Mouse (Mus musculus): ENCODE data around the gene Thbs2.

Thbs2 gene

DNA sequence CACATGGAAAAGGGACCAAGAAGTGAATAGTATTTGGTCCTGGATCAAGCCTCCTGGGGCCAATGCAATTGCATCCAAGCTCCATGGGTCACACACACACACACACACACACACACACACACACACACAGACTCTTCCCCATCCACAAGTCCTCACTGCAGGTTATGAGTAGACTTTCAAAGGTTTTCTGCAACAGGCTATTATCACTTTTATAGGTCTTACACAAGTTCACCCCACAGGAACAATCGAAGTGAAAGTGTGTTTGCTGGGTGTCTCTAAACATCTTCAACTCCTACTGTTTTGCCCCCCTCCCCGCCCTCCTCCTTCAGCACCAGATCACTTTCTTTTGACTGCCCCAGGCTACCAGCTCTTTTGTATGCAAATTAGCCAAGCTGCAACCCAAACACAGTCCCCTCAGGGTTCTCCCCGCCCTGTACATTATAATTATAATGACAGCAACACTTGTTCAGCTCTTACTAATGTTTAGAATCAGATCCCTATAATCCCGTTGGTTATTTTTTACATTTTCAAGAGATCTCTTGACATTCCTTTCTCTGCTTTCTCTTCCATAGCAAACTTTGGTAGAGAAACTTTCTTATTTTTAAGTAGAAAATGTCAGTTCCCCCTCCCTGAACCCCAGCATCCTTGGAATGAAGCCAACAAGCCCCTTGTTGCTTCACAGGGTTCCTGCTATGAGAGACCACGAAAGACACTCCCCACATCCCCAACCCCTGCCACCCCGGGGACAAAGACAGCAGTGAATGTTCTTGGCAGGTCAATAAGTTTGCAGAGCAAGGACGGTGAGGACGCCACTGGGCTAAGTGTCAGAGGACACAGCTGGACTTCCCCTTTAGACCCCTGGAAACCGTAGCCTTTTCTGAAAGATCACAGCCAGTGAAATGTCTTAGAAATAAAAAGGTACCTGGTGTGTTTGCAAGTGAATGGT is 714 bp downstream of the Thbs2 start:
- DNase-seq, result no peak

DNA sequence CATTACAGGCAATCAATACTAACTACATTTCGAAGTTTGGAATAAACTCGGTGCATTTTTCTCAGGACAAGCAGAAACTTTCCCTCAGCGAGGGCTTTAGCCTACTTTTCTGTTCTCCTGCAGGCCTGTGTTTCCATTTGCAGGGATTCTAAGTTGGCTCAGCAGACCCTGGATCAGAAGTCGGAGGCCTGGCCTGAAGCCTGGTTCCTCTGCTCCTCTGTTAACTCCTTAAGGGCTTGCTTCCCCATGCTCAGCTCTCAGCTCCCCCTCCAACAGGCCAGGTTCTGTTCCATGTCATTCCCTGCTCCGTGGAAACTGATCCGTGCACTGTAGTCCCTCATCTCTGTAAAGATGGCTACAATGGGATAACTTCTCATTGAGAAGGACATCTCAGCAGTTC is 2.1 kb downstream of the Thbs2 start:
- no peak for DNase-seq

DNA sequence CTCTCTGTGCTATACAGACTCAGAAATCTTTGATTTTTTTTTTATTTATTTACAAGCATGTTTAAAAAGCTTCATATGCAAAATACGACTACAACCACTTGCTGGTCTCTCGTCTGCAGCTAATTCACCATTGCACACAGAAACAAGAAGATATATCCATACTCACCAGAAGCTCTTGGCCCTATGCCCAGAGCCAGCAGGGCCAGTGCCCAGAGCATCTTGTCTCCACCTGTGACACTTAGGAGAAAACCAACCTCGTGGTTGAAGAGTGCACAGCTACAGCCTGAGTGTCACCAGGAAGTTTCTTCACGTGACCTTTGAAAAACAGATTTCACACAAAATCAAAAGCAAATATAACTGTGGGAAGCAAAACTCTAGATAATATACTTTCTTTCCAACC is 2.8 kb downstream of the Thbs2 start:
- peak; percentile 14 for DNase-seq

DNA sequence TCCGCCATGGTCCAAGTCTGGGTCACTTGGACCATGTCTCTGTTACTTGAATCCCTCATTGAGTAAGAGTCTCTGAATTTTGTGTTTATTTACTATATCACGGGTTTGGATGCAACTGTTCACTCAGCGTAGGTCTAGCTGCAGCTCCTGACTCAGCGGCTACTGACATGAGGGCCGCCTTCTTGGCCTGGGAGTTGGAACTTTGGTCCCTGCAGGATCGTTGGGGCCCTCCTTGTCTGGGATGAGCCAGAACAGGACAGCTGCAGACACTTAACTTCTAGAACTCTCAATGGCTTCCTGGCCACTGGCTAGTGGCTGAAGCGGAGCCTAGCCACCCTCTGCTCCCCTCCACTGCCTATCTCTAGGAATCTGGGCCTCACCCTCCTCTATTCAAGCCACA is 11.2 kb downstream of the Thbs2 start:
- no peak for DNase-seq

DNA sequence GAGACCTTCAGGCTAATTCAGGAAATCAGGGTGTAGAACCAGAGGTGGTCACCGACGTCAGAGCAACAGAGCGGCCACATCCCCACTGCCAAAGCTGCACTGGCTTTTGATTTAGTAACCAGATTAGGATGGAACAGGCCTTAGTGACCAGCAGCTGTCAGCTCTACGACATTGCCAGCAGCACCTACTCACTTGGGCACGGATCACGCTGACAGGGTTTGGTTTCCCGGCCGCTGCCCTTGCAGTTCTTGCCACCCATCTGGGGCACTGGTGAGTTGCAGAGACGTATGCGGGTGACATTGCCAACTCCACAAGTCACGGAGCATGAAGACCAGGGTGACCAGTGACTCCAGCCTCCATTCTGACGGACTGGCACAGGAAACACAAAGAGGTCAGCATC is 13.0 kb downstream of the Thbs2 start:
- no peak for DNase-seq

DNA sequence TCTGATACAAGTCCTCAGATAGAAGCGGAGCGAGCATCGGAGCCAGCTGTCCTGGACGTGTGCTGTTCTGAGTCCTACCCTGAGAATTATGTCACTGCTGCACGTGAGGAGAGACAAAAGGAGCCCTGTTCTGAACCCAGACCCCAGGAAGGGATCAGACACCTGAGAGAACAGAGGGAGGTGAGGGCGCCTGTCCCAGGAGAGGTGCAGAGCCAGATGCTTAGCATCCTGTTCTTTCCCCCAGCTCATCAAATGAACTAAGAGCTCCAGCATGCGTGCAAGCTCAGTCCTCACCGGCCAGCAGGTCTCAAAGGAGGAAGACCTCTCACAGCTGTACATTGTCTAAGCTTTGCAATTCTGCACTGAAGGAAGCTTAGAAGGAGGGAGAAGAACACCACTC is 16.8 kb downstream of the Thbs2 start:
- DNase-seq, result no peak

DNA sequence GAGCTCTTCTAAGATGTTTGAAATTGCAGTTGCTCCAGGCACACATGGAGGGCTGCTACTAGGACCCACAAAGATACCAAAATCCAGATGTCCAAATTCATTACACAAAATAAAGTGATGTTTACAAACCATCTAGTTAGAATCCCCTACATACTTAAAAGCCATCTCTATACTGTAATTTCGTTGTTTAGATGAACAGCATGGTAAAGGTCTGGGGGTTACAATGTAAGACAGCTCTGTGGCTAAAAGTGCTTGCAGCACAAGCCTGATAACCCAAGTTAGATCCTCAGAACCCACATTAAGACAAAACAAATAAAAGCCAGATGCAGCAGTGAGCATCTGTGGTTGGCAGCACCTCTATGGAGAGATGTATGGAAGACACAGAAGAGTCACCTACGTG is 18.5 kb downstream of the Thbs2 start:
- no peak for DNase-seq

DNA sequence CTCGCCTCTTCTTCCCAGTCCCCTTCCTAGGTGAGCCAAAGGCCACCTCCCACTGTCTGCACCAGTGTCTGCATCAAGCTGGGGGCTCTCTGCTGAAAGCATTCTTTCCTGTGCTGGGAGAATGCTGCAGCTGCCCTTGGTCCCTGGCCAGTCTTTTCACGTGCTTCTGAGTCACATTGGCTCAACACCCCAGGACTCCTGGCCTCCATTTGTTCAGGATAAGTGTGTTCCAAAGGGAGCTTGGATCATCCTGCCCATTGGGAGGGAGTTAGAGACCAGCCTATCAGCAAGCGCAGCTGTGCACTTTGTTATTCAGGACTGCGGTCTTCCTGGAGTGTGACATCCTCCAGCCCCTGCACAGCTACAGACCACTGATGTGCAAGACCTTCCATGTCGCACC is 21.6 kb downstream of the Thbs2 start:
- peak; percentile 12 for DNase-seq

DNA sequence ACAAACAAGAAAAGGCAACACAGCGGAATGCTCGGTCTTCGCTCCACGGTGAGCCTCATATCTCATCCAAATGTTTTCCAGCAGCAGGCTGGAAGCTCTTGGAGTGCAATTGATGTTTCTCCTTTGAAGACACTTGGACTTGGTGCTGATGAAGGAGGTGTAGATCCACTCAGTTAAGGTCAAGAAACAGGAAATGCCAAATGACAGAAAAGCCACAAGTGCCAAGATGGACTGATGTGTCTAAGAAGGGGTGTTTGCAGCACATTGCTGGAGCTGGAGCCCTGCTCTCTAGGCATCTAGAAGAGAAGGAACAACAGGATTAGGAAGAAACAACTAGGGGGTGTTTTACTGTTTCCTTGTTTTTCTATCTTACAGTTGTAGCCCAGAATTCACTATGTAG is 26.8 kb downstream of the Thbs2 start:
- no peak for DNase-seq

DNA sequence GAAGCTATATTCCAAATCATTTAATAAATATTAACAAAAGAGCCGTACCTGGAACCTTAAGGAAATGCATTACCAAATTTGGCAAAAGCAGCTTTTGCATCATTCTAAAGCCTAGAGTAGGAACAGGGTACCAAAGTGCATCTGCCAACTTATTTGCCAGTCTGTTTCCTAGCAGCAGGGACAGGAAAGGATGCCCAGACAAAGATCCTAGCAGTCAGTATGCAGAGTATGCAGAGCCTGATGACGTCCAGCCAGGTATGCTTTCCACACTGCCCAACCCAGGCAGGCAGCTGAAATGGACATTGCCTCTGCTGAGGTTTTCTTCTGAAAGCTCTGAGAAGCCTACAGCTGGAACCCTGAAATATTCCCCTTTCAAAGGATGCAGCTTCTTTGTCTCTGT is 27.6 kb downstream of the Thbs2 start:
- no peak for DNase-seq

DNA sequence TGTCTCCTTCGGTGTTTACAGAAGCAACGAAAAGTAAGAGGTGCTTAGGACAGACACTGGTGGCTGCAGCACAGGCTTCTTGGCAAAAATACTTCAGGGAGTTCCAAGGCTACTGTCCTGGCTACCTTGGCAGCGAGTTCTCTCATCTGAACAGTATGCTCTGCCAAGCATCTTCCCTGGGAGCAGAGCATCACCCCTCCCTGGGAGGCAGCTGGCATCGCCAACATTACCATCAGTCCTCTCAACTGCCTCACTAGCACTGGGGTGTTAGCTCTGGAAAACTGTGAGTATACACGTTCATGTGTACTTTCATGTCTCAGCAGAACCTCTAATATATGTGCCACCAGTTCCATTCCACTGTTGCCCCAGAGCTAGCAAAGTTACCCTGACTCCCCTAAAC is 30.7 kb downstream of the Thbs2 start:
- DNase-seq, result no peak

DNA sequence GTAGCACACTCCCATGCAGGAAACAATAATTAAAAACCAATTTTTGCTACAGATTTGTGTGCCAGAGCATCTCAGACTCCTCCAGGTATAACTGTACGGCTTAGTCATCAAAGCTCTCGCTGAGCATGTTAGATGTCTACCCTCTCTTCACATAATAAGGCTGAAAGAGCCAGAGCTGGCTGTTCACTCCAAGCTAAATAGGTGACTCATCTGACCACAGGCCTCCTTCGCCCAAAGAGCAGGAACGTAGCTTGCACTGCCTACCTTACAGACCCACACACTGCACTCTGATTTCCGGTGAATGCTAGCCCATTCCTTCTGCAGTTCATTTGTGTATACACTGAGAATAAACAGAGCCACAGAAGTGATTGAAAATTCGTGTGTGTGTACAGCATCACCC is 31.6 kb downstream of the Thbs2 start:
- no peak for DNase-seq

DNA sequence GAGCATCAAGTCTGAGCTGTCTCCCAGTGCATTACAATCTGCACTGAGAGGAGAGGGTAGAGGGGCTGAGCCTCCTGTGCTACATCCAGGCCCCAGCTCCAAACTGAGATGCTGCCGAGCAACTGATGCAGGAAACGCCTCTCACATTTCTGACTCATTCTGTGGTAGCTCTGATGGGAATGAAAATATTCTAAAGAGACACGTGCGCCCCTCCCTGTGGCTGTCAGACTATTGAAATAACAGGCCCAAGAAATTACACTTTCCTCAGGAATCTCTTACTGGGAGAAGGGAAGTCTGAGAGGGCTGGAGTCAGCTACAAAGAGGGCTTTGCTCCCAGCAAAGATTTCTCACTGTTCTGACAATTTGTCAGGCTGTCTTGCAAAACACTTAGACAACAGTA is 34.3 kb downstream of the Thbs2 start:
- DNase-seq, result no peak

DNA sequence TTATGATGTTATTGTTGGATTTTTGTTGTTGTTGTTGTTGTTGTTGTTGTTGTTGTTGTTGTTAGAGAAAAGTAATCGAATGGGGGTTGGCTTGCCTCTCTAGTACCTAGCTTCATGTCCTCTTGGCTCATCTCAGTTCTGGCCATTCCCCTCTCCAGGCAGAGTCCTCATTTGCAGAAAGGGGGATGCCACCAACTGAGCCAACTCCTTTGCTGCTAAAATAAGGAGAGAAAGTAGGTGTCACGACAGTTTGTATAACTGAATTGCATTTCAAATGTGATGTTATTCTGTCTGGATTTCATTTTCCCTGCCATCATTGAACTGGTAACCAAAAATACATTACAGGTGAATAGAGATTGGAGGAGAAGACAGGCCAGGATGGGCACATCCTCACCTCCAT is 35.9 kb downstream of the Thbs2 start:
- DNase-seq, result no peak

DNA sequence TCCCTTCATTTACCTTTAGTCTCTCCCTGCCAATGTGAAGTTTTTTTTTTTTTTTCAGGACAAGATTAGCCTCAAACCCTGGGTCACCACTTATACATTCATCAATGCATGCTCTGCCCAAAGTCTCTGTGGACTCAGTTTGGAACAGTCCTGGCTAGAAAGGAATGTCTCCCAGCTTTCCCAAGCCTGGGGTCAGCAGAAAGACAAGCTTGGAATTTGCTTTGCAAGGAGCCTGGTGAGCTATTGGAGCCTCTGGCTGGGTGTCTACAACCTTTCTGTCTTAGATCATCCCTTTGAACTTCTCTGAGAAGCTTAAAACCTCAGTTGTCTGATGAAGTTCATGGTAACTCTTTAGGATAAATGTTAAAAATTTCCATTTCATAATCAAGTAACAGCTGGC is 36.9 kb downstream of the Thbs2 start:
- no peak for DNase-seq

DNA sequence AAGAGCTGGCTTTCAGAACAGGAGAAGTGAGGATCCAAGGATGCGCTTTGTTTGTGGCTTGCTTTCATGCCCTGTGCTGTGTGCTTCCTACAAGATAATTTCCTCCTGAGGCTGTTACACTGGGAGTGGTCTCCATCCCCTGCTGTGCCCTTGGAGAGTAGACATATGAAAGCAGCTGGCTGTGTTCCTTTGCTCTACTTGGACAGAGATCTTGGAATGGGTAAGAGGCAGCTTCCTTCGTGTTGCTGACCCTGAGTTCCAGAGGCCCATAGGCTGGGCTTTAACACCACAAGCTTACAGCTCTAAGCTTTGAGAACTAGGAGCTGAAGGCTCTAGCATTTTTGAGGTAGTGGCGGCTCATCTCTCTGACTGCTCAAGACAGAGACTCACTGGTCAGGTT is 39.1 kb downstream of the Thbs2 start:
- no peak for DNase-seq

DNA sequence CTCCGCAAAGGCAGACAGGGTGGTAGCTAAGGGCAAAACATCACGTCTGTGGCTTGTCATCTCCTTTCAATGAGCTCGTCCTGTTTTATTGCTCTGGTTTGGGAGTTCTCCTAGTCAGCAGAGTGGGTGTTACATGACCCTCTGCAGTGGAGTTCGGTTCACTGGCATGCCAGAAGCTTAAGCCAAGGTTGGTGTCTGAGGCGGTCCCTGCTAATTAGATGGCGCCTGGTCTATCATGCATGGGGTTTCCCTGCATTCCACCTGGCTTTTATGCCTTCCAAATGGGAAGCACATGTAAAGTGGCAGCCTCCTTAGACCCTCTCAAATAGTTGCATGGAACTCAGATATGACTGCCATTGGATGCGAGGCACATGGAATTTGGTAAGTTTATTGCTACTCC is 42.0 kb downstream of the Thbs2 start:
- no peak for DNase-seq

DNA sequence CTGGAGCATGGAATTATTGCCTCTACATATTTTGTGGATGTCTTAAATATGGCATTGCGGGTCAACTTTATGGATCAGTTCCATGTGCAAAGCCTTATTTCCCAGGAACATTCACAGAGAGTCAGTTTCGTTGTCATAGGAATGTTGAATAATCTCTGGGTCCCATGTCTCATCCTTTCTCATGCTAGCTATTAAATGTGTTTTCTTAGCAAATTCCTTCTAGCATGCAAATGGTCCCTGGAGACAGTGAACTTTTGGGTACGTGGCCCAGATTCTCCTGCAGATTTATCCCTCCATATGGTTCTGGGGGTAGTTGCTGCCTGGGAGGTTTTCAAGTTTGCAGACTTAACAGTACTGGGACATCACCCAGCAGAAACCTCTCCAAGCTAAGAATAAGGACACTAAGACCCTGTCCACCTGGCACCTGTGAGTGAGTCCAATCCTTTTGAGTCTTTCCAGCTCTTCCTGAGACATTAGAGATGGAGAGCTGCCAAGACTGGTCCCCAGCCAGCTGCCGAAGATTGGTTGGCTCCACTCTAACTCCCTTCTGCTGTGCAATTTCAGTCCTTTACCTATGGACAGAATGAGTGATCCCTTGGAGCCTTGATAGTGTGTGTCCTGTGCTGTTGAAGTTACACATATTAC is 45.9 kb downstream of the Thbs2 start:
- DNase-seq, result no peak

DNA sequence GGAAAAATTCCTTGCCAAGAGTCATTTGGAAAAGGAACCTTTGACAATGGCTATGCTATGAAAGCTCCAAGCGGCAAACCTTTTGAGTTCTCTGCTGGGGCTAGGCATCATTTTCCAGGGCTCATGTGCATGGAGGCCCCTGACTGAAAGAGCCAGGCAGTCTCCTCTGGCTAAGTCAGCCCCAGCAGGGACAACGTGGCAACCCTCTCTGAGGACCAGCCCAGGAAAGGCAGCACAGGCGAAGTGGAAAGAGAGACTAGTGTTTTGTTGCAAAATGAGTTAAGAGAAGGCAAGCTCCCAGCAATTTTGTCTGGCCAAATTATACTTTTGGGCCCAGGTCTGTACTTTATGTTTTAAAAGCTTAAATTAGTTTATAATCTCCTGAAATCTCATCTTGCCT is 50.0 kb downstream of the Thbs2 start:
- DNase-seq, result no peak

DNA sequence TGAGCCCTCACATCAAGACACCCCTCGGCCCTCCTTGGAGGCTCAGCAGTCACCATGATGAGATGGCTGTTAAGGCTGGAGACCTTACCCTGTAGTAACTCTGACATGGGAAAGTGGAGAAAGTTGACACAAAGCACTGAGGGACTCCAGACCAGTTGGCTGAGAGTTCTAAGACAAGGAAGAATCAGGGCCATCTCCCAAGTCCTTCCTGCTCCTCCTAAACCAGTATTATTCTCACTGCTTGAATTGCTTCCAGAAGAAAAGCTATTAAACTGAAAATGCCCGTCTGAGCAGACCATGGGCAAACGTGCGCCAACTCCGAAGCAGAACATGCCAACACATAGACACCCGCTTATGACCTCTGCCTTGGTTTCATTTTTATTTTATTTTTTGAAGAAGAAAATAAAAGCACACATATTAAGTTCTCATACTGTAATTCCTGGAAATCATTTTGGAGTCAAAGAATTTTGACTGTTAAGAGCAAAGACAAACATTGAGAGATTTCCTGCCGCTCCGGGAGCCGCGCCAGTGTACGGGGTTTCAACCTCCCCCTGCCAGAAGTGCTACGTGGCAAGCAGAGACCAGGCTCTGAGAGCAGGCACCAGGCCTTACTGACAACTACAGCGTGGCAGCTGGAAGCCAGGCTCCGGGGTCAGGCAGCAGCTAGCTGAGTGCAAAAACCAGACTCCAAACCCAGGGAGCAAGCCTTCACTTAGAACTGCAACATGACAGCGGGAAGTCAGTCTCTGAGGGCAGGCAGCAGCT is 53.5 kb downstream of the Thbs2 start:
- no peak for DNase-seq

DNA sequence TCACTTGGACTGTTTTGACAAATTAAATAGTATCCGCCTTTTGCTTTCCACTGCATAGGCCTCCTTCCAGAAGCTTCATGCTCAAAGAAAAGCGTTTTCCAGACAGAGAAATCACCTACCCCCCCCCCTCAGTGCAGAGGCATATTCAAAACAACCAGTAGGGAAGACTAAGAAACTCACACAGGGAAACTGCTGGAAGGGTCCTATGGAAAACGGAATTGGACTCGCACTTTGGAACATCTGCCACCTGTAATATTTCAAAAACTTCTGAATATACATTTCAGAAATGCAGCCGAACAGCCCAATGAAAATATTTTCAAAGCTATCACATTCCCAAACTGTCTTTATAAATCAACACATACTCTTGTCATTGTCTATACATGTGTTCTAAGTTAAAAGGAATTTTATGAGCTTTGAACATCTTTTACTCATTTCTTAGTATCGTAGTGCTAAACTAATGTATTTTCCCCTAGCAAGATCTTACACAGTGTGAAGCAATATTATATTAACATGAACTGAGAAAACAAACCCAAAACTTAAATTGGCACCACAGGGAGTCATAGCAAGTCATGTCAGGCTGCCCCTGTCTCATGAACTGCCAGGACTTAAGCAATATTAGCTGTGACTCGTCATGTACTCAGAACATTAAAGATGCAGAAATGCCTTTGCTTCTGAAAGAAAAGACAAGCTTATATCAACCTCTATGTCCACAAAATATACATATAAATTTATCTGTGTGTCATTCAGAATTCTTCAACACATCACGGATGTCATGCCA is 58.3 kb downstream of the Thbs2 start:
- DNase-seq, result no peak

DNA sequence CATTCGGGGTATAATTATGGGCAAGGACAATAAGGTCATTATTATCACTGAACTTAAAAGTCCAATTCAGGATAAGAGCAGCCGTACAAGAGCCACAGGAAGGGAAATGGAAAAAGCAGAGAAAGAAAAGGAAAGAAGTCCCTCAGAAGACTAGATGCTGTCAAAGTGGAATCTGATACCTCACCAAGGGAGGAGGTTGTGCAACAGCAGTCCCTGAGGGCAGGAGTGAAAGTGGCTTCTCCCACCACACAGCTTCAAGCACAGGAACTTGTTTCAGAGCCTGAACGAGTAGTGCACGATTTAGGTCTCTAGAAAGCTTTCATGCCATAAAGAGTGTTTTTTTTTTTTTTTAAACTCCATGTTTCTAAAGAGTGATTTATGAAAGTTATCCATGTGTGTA is 65.1 kb downstream of the Thbs2 start:
- no peak for DNase-seq

DNA sequence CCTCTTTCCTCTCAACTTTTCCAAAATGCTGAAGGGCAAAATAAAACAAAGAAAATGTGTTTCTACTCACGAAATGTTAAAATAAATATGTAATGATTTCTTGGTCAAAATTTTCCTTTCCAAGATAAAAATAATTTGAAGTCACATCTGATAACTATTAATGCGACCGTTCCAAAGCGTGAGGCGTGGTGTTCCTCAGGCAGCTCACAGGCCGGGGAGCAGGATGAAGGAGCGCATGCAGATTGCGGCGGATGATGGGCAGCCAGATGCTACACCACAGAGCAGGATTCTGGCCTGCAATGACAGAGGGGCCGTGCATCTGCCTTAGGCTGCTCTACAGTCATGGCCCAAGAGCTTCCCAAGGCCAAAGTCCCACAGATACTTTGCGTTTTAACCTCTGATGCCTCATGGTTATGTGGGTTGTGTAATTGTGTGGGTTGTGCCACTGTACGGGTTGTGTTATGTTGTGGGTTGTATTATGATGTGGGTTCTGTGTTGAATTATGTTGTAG is 66.2 kb downstream of the Thbs2 start:
- no peak for DNase-seq
